Mouse (Mus musculus) hindbrain, embryonic 14.5 days (tissue): Measurements from ENCODE around the gene Erfe. TPM values are rescaled to one million over a fixed set of nuclear protein-coding genes. Genes with fewer than 3 reads are reported as not detected.

Source experiments
- ATAC-seq: fragments of 200-750 bp; cut with Nextera tagmentation; 2 replicates; pipeline ENCODE4 v1.8.0; 2017; ENCODE audit warnings: moderate number of reproducible peaks, mild to moderate bottlenecking, moderate TSS enrichment, moderate library complexity; ENCODE audit not compliant: low FRiP score
- DNase-seq: peaks from one replicate; pipeline ENCODE4 v3.0.0-alpha.2; 2015; ENCODE audit warnings: low spot score
- H3K27ac ChIP-seq: fragments of 300-500 bp; sonication (generic); 2 replicates; pipeline ENCODE4 v1.5.1; 2014; ENCODE audit warnings: mild to moderate bottlenecking, moderate library complexity
- H3K27me3 ChIP-seq: fragments of 300-500 bp; sonication (generic); 2 replicates; pipeline ENCODE4 v1.6.1; 2014; ENCODE audit warnings: mild to moderate bottlenecking, low read length, mixed read lengths; ENCODE audit not compliant: control insufficient read depth, insufficient read depth
- H3K36me3 ChIP-seq: fragments of 300-500 bp; sonication (generic); replicated peaks from 2 replicates; pipeline ENCODE4 v1.6.1; 2014; ENCODE audit not compliant: control insufficient read depth, insufficient read depth
- H3K4me1 ChIP-seq: fragments of 300-500 bp; sonication (generic); replicated peaks from 2 replicates; pipeline ENCODE4 v1.6.1; 2014; ENCODE audit warnings: antibody characterized with exemption, low read length, mixed read lengths; ENCODE audit not compliant: control insufficient read depth, insufficient read depth
- H3K4me2 ChIP-seq: fragments of 300-500 bp; sonication (generic); replicated peaks from 2 replicates; pipeline ENCODE4 v1.6.1; 2014; ENCODE audit warnings: mild to moderate bottlenecking, moderate library complexity
- H3K4me3 ChIP-seq: fragments of 300-500 bp; sonication (generic); replicated peaks from 2 replicates; pipeline ENCODE4 v1.5.1; 2014; ENCODE audit warnings: mild to moderate bottlenecking, low read length
- H3K9ac ChIP-seq: fragments of 300-500 bp; sonication (generic); 2 replicates; pipeline ENCODE4 v1.6.1; 2014
- H3K9me3 ChIP-seq: fragments of 300-500 bp; sonication (generic); 2 replicates; pipeline ENCODE4 v1.6.1; 2016; ENCODE audit warnings: low read length; ENCODE audit not compliant: control insufficient read depth
- WGBS: fragments of 180-500 bp; shearing (Covaris S2); extraction: QIAGEN DNeasy Blood & Tissue Kit; methylation state at CpG from one replicate; pipeline ENCODE4 v1.1.7; 2014; 5-methylcytosine and 5-hydroxymethylcytosine counted together
- polyA plus RNA-seq: library from polyadenylated mRNA; unstranded; fragments of >200 nt; fragmentation: Nextera tagmentation; extraction: Ambion mirVana; gene quantifications from 2 replicates; pipeline ENCODE4 v1.2.1, GENCODE M21; 2014

Gene Erfe
- polyA plus RNA-seq, 1 experiment from 2014 or later = 0.66 TPM

DNA sequence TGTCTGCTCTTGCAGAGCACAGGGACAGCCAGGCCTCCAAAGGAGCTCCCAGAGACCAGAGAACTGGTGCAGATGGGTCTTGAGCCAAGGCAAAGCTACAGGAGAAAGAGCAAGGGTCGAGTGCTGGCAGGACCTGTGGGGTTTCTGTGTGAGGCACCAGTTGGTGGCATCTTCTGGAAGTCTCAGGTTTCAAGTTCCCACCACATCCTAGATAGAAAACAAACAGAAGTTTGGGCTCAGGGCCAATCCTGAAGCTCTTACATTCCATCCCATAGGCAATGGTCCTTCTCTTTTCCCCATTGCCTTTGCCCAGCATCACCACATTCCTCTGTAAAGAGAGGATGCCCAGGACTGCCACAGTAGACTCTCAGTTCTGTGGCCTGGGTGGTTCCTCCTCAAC lies 38.7 kb downstream of the Erfe start:
- Histone ChIP-seq H3K36me3 (no peaks in the 10 kb centered on the region), H3K27me3 (no peaks in the 10 kb centered on the region), H3K9me3 (no peaks in the 10 kb centered on the region), H3K9ac (no peak overlapping the region), H3K4me1 (no peaks in the 10 kb centered on the region), H3K4me2 (no peak overlapping the region), H3K27ac (no peak overlapping the region), H3K4me3 (no peak overlapping the region)
- 25% methylated on average over 1 of the region's 1 CpGs for WGBS
- ATAC-seq (no peak), DNase-seq (no peak)

DNA sequence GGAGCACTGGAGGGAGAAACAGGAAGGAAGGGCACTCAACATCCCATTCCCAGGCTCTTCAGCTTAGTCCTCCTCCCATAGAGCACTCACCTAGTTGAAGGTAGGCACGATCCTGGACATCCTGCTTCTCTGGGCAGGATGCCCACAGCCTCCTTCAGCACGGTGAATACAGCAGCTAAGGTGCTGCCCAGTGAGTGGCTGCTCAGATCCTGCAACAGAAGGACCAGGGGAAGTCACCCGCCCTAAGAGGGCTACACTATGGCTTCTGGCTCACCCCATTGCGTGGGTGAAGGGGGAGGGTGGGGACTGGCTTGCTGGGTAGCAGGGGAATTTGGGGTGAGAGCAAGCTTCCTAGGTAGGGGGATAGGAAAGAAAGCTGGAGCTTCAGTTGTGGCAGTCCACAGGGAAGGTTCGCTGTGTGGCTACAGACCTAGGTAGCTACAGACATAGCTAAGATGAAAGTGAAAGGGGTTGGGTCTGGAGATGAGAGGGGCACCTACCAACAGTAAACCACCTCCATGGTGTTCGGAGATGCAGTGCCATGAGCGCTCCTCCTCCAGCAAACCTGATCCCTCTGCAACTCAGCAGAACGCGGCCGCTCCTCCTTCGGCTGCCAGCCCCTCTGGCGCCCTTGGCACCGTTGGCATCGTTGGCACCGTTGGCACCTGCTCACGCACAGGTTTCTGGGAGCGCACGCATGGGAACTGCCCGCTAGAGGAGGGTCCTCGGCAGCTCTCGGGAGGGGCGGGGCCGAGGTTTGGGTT lies 39.4 kb downstream of the Erfe start:
- H3K4me1 ChIP-seq = no peaks in the 10 kb centered on the region
- H3K9ac ChIP-seq = no peak overlapping the region
- H3K9me3 ChIP-seq = no peaks in the 10 kb centered on the region
- H3K4me3 ChIP-seq = no peak overlapping the region
- ATAC-seq (no peak), DNase-seq (no peak)
- H3K4me2 ChIP-seq = no peak overlapping the region
- no peaks in the 10 kb centered on the region for H3K27me3 ChIP-seq
- H3K36me3 ChIP-seq = no peaks in the 10 kb centered on the region
- WGBS = 59% methylated on average over 23 of the region's 23 CpGs
- H3K27ac ChIP-seq = no peak overlapping the region

DNA sequence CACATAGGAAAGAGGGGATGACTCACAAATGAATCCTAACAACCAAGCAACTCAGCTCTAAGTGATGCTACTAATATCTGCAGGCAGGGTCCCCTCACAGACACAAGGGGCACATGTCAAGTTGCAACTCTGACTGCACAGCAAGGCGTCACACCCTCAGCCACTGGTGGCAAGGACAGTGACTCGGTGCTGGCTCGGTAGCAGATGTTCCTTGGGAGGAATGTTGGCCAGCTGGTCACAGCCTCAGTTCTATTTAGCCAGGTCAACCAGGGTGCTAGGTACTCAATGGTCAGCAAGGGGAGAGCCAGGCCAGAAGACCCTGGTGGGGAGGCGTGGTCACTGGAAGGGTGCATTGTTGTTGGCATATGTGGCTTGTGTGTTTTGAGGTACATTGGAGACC lies 41.6 kb downstream of the Erfe start:
- Histone ChIP-seq H3K27me3 (no peaks in the 10 kb centered on the region), H3K9me3 (no peaks in the 10 kb centered on the region), H3K4me3 (no peak overlapping the region), H3K4me1 (peaks cover 11% of the 10 kb centered on the region), H3K36me3 (no peaks in the 10 kb centered on the region), H3K4me2 (no peak overlapping the region), H3K9ac (no peak overlapping the region), H3K27ac (no peak overlapping the region)
- ATAC-seq (no peak), DNase-seq (no peak)
- 81% methylated on average over 4 of the region's 4 CpGs for WGBS

DNA sequence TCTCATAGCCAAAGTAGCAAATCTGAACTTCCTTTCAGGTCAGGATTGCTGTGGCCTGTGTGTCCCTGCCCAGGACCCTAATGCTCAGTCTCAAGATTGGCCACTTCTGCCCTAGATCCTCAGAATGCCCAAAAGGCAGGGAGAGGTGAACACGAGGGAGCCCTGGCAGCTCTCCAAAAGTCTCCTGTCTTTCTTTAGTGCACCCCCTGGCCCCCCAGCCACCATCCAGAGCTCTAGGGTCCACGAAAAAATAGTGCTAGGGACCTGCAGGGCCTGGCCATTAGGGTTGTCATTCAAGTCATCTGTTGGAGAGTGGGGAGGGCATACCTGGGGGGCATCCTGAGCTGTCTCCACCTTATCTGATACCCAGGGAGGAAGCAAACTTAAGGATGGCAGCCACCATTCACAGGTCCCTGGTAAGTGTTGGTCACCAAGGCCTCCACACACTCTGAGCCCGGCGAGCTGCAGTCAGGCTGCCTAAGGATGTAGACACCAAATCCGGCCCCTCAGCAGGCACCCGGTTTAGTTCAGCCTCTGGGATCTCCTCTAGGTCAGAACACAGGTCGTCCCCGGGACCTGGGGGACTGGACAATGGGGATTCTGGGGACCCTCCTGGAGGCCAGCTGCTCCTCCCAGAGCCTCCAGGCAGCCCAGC lies 45.5 kb downstream of the Erfe start:
- 42% methylated on average over 8 of the region's 8 CpGs for WGBS
- no peak for ATAC-seq
- H3K4me2 ChIP-seq = peak overlapping the region; percentile 95
- H3K27me3 ChIP-seq = no peaks in the 10 kb centered on the region
- H3K9me3 ChIP-seq = no peaks in the 10 kb centered on the region
- peaks cover 3% of the 10 kb centered on the region; the same call in 1 of the 2 replicates for H3K36me3 ChIP-seq
- peak overlapping the region; percentile 92 for H3K9ac ChIP-seq
- H3K4me1 ChIP-seq = peaks cover 33% of the 10 kb centered on the region
- H3K27ac ChIP-seq = peak overlapping the region; percentile 89; the same call in 1 of the 2 replicates
- peak overlapping the region; percentile 79 for H3K4me3 ChIP-seq
- no peak for DNase-seq

DNA sequence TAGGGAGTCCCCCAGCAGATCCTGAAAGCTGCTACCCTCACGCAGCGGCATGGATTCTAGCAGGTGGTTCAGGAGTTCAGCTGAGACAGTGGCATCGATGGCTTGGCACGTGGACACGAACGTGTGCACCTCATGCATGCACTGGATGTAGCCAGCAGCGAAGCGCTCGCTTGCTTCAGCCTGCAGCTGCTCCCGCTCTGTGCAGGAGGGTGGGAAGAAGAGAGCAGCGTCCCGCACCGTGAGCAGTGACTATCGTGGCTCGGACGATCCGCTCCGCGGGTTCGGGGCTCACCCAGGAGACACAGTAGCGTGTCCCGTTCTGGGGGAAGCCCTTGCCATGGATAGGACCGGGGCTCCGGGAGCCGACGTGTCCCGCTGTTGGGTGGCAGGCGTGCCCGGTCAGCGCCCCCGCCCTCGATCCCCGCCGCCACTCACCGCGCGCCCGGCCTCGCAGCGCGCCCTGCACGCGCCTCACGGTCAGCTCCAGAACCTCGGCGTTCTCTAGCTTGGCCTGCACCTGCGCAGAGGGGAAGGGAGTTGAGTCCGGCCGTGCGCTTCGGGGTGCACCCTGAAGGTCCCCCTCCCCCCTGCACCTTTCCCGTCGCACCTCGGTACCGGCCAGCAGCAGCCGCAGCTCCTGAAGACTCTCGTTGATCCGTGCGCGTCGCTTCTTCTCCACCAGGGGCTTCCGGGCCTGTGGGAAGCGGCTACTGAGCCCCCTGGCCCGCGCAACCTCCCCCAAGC lies 46.2 kb downstream of the Erfe start:
- Histone ChIP-seq H3K9me3 (no peaks in the 10 kb centered on the region), H3K4me3 (peak overlapping the region; percentile 79), H3K9ac (peak overlapping the region; percentile 92), H3K27ac (peak overlapping the region; percentile 89), H3K36me3 (peaks cover 7% of the 10 kb centered on the region; the same call in 1 of the 2 replicates), H3K4me2 (peak overlapping the region; percentile 95), H3K4me1 (peaks cover 33% of the 10 kb centered on the region), H3K27me3 (no peaks in the 10 kb centered on the region)
- WGBS = 2% methylated on average over 63 of the region's 65 CpGs
- DNase-seq (no peak), ATAC-seq (peak; percentile 1)

DNA sequence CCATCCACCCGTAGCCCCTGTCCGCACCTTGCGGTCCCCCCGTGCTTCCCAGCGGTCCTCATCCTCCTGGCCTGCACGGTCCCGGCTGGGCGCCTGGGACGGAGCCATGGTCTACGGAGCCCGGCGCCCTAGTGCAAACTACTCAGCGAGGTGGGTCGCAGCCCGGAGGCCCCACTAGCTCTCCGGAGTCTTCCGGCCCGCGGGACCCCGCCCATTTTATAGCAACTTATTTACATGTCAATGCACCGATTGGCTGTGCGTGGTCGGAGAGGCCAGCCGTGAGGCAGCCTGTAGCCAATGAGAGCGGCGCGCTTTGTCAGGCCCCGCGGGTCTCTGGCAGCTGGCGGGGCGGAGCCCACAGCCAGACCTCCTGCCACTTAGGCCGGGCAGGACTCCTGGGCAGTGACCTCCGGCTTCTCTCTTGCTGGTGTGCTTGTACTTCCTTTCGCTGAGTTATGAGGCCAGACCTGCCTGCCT lies 46.8 kb downstream of the Erfe start:
- peaks cover 7% of the 10 kb centered on the region; the same call in 1 of the 2 replicates for H3K36me3 ChIP-seq
- peaks cover 33% of the 10 kb centered on the region for H3K4me1 ChIP-seq
- peak; percentile 93 for DNase-seq
- peak; percentile 92 for ATAC-seq
- peak overlapping the region; percentile 79 for H3K4me3 ChIP-seq
- no peaks in the 10 kb centered on the region for H3K9me3 ChIP-seq
- no peaks in the 10 kb centered on the region for H3K27me3 ChIP-seq
- peak overlapping the region; percentile 92 for H3K9ac ChIP-seq
- peak overlapping the region; percentile 95 for H3K4me2 ChIP-seq
- H3K27ac ChIP-seq = peak overlapping the region; percentile 89
- WGBS = under 1% methylated on average over 34 of the region's 34 CpGs

DNA sequence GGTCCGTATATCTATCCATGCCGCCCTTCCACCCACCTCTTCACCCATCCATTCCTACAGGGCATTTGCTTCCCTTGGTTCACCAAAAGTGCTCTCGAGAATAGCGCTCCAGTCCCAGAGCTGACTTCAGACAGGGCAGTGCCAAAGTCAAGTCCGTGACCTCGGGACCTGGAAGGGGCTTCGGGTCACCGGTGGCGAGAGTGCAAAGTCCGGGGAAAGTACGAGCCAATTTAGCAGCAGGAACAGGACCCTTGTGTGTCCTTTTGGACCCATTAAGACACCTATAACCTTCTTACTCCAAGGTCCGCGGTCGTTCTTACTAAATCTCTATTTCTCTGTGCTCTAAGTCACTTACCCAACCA lies 47.3 kb downstream of the Erfe start:
- Histone ChIP-seq H3K4me3 (peak overlapping the region; percentile 79), H3K9ac (peak overlapping the region; percentile 63), H3K4me1 (peaks cover 33% of the 10 kb centered on the region), H3K4me2 (peak overlapping the region; percentile 95), H3K36me3 (peaks cover 7% of the 10 kb centered on the region; the same call in 1 of the 2 replicates), H3K9me3 (no peaks in the 10 kb centered on the region), H3K27me3 (no peaks in the 10 kb centered on the region), H3K27ac (peak overlapping the region; percentile 89)
- DNase-seq (peak; percentile 54), ATAC-seq (no peak)
- WGBS = under 1% methylated on average over 14 of the region's 14 CpGs

DNA sequence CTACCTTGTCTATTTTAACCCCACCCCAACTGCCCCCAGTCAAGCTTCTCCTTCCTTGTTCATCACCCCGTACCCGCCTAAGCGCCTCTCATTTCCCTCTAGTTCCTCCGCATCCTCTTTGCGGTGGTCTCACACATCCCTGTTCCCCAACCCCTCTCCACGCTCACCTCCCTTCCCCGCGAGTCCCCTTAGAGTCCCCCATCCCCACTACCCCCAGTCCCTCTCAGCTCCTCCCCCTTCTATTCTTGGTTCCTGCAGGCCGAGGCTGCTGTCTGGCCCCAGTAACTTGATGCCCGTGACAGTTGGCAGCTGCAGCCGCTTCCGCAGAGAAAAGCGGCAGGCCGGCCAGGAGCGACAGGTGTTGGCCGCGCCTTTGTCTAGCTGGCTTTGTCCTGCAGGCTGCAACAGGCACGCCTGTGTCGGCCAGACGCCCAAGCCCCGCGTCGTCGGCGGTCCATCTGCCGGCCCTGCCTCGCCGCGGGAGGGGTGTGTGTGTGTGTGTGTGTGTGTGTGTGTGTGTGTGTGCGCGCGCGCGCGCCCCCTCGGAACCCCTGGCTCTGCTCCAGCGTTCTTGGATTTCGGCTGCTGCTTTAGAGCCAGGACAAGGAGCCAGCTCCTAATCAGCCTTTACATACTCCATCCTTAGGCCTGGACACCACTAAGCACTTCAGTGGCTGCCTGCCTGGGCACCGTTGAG lies 47.8 kb downstream of the Erfe start, which contains the start of gene Hes6:
TSS of gene Hes6 (minus strand) at position 141 of the 697 bp plus-strand sequence.
- H3K4me3 ChIP-seq = peak within 1 kb of the TSS; percentile 79
- H3K27me3 ChIP-seq = no peaks in the 10 kb centered on the region
- H3K27ac ChIP-seq = peak within 1 kb of the TSS; percentile 89
- H3K4me1 ChIP-seq = peaks cover 33% of the 10 kb centered on the region
- DNase-seq (peak; percentile 80), ATAC-seq (peak; percentile 65)
- peaks cover 7% of the 10 kb centered on the region; the same call in 1 of the 2 replicates for H3K36me3 ChIP-seq
- peak within 1 kb of the TSS; percentile 92 for H3K9ac ChIP-seq
- peak within 1 kb of the TSS; percentile 95 for H3K4me2 ChIP-seq
- H3K9me3 ChIP-seq = no peaks in the 10 kb centered on the region
- WGBS = under 1% methylated on average over 39 of the region's 39 CpGs
